Mouse (Mus musculus): ENCODE data around the gene Cep170b. TPM values are rescaled to one million over a fixed set of nuclear protein-coding genes. Genes with fewer than 3 reads are reported as not detected.

Cep170b gene
- polyA plus RNA-seq, 1 experiment, result 5.8 TPM

DNA sequence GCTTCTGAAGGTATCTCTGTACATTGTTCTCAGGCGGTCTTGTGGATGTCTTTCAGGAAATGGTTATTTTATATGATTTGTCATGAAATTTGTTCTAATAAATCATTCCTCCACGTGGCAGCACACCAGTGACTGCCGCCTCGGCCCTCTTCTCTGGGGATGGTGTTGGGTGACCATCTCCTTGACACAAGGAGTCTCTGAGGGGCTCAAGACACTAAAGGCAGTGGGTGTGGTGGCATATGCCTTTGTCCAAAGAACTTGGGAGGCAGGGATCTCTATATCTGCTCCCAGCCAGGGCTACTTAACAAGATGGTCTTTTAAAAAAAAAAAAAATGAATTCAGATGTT lies 26.2 kb downstream of the Cep170b start:
- Histone ChIP-seq H3K27ac (ENCODE audit: control insufficient read depth, insufficient read depth, low read depth, low read length, poor library complexity) (no peak overlapping the region), H3K4me1 (ENCODE audit: control insufficient read depth, insufficient read depth, low read length) (no peaks in the 10 kb centered on the region; the same call in 1 of the 2 replicates), H3K4me3 (replicated peaks; ENCODE audit: control insufficient read depth, low read depth, low read length) (no peak overlapping the region)
- TF ChIP-seq CTCF (IDR thresholded peaks at IDR 0.05; ENCODE audit: control insufficient read depth, insufficient read depth, low read length) (no peak), POLR2A (IDR thresholded peaks at IDR 0.05; ENCODE audit: borderline replicate concordance, control insufficient read depth, low read depth, low read length) (no peak)
- 76% methylated on average over 4 of the region's 4 CpGs for WGBS

DNA sequence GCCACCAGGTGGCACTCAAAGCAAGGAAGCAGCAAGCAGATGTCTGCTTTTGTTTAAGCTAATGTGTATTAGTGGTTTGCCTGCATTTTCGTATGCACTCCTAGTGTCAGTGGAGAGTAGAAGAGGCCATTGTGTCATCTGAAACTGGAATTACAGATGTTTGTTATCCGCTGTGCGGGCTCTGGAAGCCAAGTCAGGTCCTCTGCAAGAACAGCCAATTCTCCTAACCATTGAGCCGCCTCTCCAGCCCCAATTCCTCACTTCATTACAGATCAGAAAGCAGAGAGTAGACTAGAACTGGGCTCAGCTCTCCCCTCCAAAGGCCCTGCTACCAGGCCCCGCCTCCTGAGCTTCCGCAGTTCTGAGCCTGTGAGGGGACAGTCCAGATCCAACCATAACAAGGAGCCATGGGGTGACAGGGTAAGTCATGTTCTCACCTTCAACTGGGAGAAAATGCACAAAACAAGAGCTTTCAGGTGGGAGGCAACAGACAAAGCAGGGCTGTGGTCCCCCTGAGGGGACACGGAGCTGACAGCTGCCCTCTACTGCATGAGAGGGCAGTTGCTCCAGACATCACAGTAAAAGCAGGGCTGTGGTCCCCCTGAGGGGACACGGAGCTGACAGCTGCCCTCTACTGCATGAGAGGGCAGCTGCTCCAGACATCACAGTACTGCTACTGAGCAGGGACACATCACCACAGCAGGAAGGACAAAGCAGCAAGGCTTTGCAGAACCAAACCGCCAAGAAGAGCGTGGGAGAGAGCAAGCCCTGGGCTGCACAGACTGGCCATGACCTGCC lies 26.8 kb downstream of the Cep170b start:
- TF ChIP-seq CTCF (IDR thresholded peaks at IDR 0.05; ENCODE audit: control insufficient read depth, insufficient read depth, low read length), result peak; percentile 20; the same call in 1 of the 2 replicates
- TF ChIP-seq POLR2A (IDR thresholded peaks at IDR 0.05; ENCODE audit: borderline replicate concordance, control insufficient read depth, low read depth, low read length), result no peak
- Histone ChIP-seq H3K4me1 (ENCODE audit: control insufficient read depth, insufficient read depth, low read length) (no peaks in the 10 kb centered on the region; the same call in 1 of the 2 replicates), H3K27ac (ENCODE audit: control insufficient read depth, insufficient read depth, low read depth, low read length, poor library complexity) (no peak overlapping the region), H3K4me3 (replicated peaks; ENCODE audit: control insufficient read depth, low read depth, low read length) (no peak overlapping the region)
- WGBS, result 30% methylated on average over 10 of the region's 10 CpGs

DNA sequence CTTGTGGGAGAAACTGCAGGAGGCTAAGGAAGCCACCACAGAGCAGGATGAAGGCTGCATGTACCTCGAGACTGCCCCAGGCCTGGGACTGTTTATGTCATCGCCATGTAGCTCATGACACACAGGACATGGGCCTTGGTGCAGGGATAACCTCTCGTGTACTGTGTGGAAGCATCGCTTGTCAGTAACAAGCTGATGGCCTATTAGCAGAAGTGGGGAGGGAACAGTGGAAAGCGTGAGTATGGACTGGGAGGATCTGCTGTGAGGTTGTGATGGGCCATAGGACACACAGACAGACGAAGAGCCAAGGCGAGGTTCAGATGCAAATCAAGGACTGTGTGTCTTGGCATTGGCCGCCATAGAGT lies 27.3 kb downstream of the Cep170b start:
- 68% methylated on average over 8 of the region's 8 CpGs for WGBS
- no peak overlapping the region for H3K27ac ChIP-seq (ENCODE audit: control insufficient read depth, insufficient read depth, low read depth, low read length, poor library complexity)

DNA sequence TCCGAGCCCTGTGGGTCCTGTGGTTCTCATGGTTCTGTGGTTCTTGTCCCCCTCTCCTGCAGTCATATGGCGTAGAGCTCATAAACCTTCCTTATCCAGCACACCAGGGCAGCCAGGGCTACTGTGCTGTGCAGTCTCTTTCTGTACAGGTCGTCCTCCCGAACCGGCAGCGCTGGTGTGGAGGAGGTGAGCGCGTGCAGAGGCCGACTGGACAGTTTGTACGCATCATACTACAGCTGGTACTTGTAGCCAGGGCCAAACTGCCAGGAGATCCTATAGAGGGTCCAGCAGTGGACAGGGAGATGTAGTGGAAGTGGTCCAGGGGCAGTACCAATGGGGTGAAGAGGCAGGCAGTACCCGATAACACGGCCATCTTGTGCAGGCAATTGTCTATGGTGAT lies 30.7 kb downstream of the Cep170b start:
- no peak for TF ChIP-seq CTCF (IDR thresholded peaks at IDR 0.05; ENCODE audit: control insufficient read depth, insufficient read depth, low read length)
- no peak for TF ChIP-seq POLR2A (IDR thresholded peaks at IDR 0.05; ENCODE audit: borderline replicate concordance, control insufficient read depth, low read depth, low read length)
- H3K4me3 ChIP-seq (replicated peaks; ENCODE audit: control insufficient read depth, low read depth, low read length), result no peak overlapping the region
- WGBS, result 88% methylated on average over 12 of the region's 12 CpGs
- H3K4me1 ChIP-seq (ENCODE audit: control insufficient read depth, insufficient read depth, low read length), result no peaks in the 10 kb centered on the region; the same call in 1 of the 2 replicates
- no peak overlapping the region for H3K27ac ChIP-seq (ENCODE audit: control insufficient read depth, insufficient read depth, low read depth, low read length, poor library complexity)

More for the DNA sequence above, 27.3 kb downstream of the Cep170b start:
- Histone ChIP-seq H3K4me3 (replicated peaks; ENCODE audit: control insufficient read depth, low read depth, low read length) (no peak overlapping the region), H3K4me1 (ENCODE audit: control insufficient read depth, insufficient read depth, low read length) (no peaks in the 10 kb centered on the region; the same call in 1 of the 2 replicates)
- TF ChIP-seq CTCF (IDR thresholded peaks at IDR 0.05; ENCODE audit: control insufficient read depth, insufficient read depth, low read length), result no peak
- TF ChIP-seq POLR2A (IDR thresholded peaks at IDR 0.05; ENCODE audit: borderline replicate concordance, control insufficient read depth, low read depth, low read length), result no peak

DNA sequence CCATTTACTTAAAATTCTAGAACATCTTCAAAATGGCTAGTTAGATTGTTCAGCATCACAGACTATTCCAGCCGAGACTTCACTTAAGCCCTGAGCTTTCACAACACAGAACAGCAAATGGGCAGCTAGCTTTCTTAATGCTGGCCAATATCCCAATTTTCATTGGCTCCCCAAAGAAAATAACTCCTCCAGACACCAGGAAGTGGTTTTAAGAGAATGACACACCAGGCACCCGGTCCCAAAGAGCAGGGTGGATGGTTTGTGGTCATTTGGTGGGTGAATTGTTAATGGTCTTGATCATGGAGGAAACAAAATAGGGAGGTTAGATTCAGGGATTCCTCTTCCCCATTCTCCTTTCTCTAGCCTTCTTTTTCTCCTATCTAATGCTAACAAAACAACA lies 32.1 kb downstream of the Cep170b start:
- WGBS, result 4% methylated on average over 2 of the region's 2 CpGs
- H3K27ac ChIP-seq (ENCODE audit: control insufficient read depth, insufficient read depth, low read depth, low read length, poor library complexity), result no peak overlapping the region
- H3K4me1 ChIP-seq (ENCODE audit: control insufficient read depth, insufficient read depth, low read length), result no peaks in the 10 kb centered on the region; the same call in 1 of the 2 replicates
- TF ChIP-seq CTCF (IDR thresholded peaks at IDR 0.05; ENCODE audit: control insufficient read depth, insufficient read depth, low read length), result no peak
- no peak for TF ChIP-seq POLR2A (IDR thresholded peaks at IDR 0.05; ENCODE audit: borderline replicate concordance, control insufficient read depth, low read depth, low read length)
- H3K4me3 ChIP-seq (replicated peaks; ENCODE audit: control insufficient read depth, low read depth, low read length), result no peak overlapping the region

DNA sequence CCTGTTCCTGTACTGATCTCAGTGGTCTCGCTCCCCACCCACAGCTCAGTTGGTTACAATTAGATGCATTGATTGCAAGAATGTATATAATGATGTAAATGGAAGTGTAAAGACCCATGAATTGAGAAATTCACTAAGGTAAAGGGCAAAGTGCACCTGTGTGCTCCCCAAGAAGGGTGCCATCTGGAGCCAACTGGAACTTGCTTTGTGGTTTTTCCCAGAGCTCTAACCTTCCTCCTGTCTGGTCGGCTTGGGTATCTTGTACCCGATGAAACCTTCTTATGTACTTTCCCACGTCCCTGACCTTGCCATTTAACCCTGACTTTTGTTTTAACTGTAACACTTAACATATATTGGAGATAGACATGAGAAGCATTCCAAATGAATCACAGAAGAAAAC lies 35.6 kb downstream of the Cep170b start:
- Histone ChIP-seq H3K4me3 (replicated peaks; ENCODE audit: control insufficient read depth, low read depth, low read length) (no peak overlapping the region), H3K27ac (ENCODE audit: control insufficient read depth, insufficient read depth, low read depth, low read length, poor library complexity) (no peak overlapping the region), H3K4me1 (ENCODE audit: control insufficient read depth, insufficient read depth, low read length) (no peaks in the 10 kb centered on the region; the same call in 1 of the 2 replicates)
- TF ChIP-seq POLR2A (IDR thresholded peaks at IDR 0.05; ENCODE audit: borderline replicate concordance, control insufficient read depth, low read depth, low read length), result no peak
- TF ChIP-seq CTCF (IDR thresholded peaks at IDR 0.05; ENCODE audit: control insufficient read depth, insufficient read depth, low read length), result no peak
- WGBS, result 50% methylated on average over 4 of the region's 4 CpGs

DNA sequence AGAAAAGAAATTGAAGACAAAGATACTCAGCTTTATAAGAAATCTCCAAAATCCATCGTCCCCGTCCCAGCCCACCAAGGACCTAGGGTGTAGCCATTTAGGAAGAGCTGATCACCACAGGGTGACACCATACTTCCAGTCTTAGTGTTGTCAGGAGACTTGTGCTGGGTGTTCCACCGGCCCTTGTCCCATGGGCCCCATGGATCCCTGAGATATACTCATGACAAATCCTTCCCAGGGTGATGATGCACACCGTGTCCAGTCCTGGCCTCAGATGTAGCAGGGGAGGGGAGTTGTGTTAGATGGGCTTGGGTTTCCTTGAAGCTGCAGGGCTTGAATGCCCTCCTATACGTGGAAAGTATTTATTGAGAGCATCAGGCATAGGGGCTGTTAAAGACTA lies 37.6 kb downstream of the Cep170b start:
- TF ChIP-seq POLR2A (IDR thresholded peaks at IDR 0.05; ENCODE audit: borderline replicate concordance, control insufficient read depth, low read depth, low read length) (no peak), CTCF (IDR thresholded peaks at IDR 0.05; ENCODE audit: control insufficient read depth, insufficient read depth, low read length) (no peak)
- no peak overlapping the region for H3K4me3 ChIP-seq (replicated peaks; ENCODE audit: control insufficient read depth, low read depth, low read length)
- WGBS, result 78% methylated on average over 5 of the region's 5 CpGs

DNA sequence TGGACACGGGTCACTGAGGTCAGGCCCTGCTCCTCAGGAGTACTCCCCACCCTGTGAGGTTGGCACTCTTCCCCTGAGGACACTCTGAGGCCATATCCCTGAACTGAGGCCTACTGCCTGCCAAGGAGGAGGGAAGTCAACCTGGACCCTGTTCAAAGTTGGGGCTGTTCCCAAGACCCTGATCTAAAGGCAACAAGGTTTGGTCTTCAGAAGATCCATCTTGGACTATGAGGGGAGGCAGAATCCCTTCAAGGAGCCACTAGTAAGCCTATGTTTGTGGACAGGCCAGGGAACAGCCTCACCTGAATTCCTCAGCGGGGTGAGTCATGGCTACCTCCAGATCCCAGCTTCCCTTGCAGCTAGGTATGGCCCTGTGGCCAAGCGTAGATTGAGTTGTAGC lies 39.2 kb downstream of the Cep170b start:
- Histone ChIP-seq H3K4me3 (replicated peaks; ENCODE audit: control insufficient read depth, low read depth, low read length) (no peak overlapping the region), H3K27ac (ENCODE audit: control insufficient read depth, insufficient read depth, low read depth, low read length, poor library complexity) (no peak overlapping the region), H3K4me1 (ENCODE audit: control insufficient read depth, insufficient read depth, low read length) (peaks cover 2% of the 10 kb centered on the region)
- no peak for TF ChIP-seq CTCF (IDR thresholded peaks at IDR 0.05; ENCODE audit: control insufficient read depth, insufficient read depth, low read length)
- TF ChIP-seq POLR2A (IDR thresholded peaks at IDR 0.05; ENCODE audit: borderline replicate concordance, control insufficient read depth, low read depth, low read length), result no peak
- 76% methylated on average over 3 of the region's 3 CpGs for WGBS

More for the DNA sequence above, 37.6 kb downstream of the Cep170b start:
- Histone ChIP-seq H3K27ac (ENCODE audit: control insufficient read depth, insufficient read depth, low read depth, low read length, poor library complexity) (no peak overlapping the region), H3K4me1 (ENCODE audit: control insufficient read depth, insufficient read depth, low read length) (peaks cover 2% of the 10 kb centered on the region)

All from bone marrow, adult 2 months (tissue).